In genomic region chr3:89962059-89962750, GRCm38 (mm10) we compare ENCODE assay signal across 8 mouse cellular contexts. TPM values are rescaled to one million over a fixed set of nuclear protein-coding genes. Genes with fewer than 3 reads are reported as not detected.
A peak's percentile ranks its signal among the peaks of the same experiment; 100 is the strongest.
DNase-seq lines count a peak whose midpoint lies in the region; ATAC-seq lines count a peak whose summit lies in the region.

No protein-coding gene starts in this region.

- peak overlapping the region; percentile 92 for H3K4me2 ChIP-seq in embryonic facial prominence, embryonic 11.5 days (ENCODE audit: low read depth, low read length)
- peak overlapping the region; percentile 98 for H3K4me2 ChIP-seq in heart, embryonic 12.5 days
- peak overlapping the region; percentile 91 for H3K4me2 ChIP-seq in midbrain, embryonic 14.5 days (ENCODE audit: low read length)

- H3K36me3 ChIP-seq in embryonic facial prominence, embryonic 11.5 days (replicated peaks; ENCODE audit: control insufficient read depth, insufficient read depth, low read depth, low read length), result peaks cover 7% of the 10 kb centered on the region
- H3K36me3 ChIP-seq in heart, embryonic 12.5 days, result peaks cover 25% of the 10 kb centered on the region
- peaks cover 43% of the 10 kb centered on the region for H3K36me3 ChIP-seq in limb, embryonic 10.5 days
- peaks cover 17% of the 10 kb centered on the region for H3K36me3 ChIP-seq in midbrain, embryonic 14.5 days (ENCODE audit: control insufficient read depth, insufficient read depth, low read length)

- H3K27ac ChIP-seq in embryonic facial prominence, embryonic 11.5 days (replicated peaks; ENCODE audit: low read depth, low read length), result peak overlapping the region; percentile 83
- peak overlapping the region; percentile 100 for H3K27ac ChIP-seq in heart, embryonic 12.5 days (ENCODE audit: poor library complexity, severe bottlenecking)
- peak overlapping the region; percentile 97 for H3K27ac ChIP-seq in limb, embryonic 10.5 days
- peak overlapping the region; percentile 93 for H3K27ac ChIP-seq in midbrain, embryonic 14.5 days (replicated peaks; ENCODE audit: low read depth, low read length)

- H3K9me3 ChIP-seq in embryonic facial prominence, embryonic 11.5 days (replicated peaks; ENCODE audit: control insufficient read depth, low read length), result no peaks in the 10 kb centered on the region
- H3K9me3 ChIP-seq in heart, embryonic 12.5 days (replicated peaks), result no peaks in the 10 kb centered on the region
- no peaks in the 10 kb centered on the region for H3K9me3 ChIP-seq in limb, embryonic 10.5 days (replicated peaks)
- H3K9me3 ChIP-seq in midbrain, embryonic 14.5 days (ENCODE audit: control insufficient read depth, low read length), result no peaks in the 10 kb centered on the region

- no peak for ATAC-seq in CD4-positive, CD25-positive, alpha-beta regulatory T cell, adult 4 months
- ATAC-seq in embryonic facial prominence, embryonic 11.5 days (replicated peaks; ENCODE audit: insufficient number of reproducible peaks, low FRiP score, low TSS enrichment, low read depth), result no peak
- ATAC-seq in heart, embryonic 12.5 days (ENCODE audit: insufficient number of reproducible peaks, low FRiP score), result no peak
- ATAC-seq in midbrain, embryonic 14.5 days (ENCODE audit: low FRiP score, low TSS enrichment), result no peak
- no peak for ATAC-seq in erythroid progenitor cell, adult 5-6 weeks (replicated peaks; ENCODE audit: low FRiP score, poor library complexity, severe bottlenecking)

- H3K9ac ChIP-seq in embryonic facial prominence, embryonic 11.5 days (replicated peaks; ENCODE audit: low read length), result peak overlapping the region; percentile 91
- H3K9ac ChIP-seq in heart, embryonic 12.5 days, result peak overlapping the region; percentile 99
- peak overlapping the region; percentile 84 for H3K9ac ChIP-seq in midbrain, embryonic 14.5 days (replicated peaks; ENCODE audit: low read length)

- peaks cover 9% of the 10 kb centered on the region for H3K4me1 ChIP-seq in embryonic facial prominence, embryonic 11.5 days (ENCODE audit: control insufficient read depth, insufficient read depth, low read length)
- H3K4me1 ChIP-seq in heart, embryonic 12.5 days (replicated peaks), result peaks cover 46% of the 10 kb centered on the region
- peaks cover 50% of the 10 kb centered on the region for H3K4me1 ChIP-seq in limb, embryonic 10.5 days
- peaks cover 44% of the 10 kb centered on the region for H3K4me1 ChIP-seq in midbrain, embryonic 14.5 days (ENCODE audit: control insufficient read depth, insufficient read depth, low read length)

- no peaks in the 10 kb centered on the region for H3K27me3 ChIP-seq in embryonic facial prominence, embryonic 11.5 days (ENCODE audit: control insufficient read depth, insufficient read depth, low read length)
- H3K27me3 ChIP-seq in heart, embryonic 12.5 days (replicated peaks), result no peaks in the 10 kb centered on the region
- H3K27me3 ChIP-seq in limb, embryonic 10.5 days (ENCODE audit: low read depth, poor library complexity, severe bottlenecking), result no peaks in the 10 kb centered on the region
- H3K27me3 ChIP-seq in midbrain, embryonic 14.5 days (ENCODE audit: control insufficient read depth, insufficient read depth, low read length), result no peaks in the 10 kb centered on the region

- peak overlapping the region; percentile 92 for H3K4me3 ChIP-seq in embryonic facial prominence, embryonic 11.5 days (ENCODE audit: low read depth, low read length)
- H3K4me3 ChIP-seq in heart, embryonic 12.5 days, result peak overlapping the region; percentile 93
- H3K4me3 ChIP-seq in limb, embryonic 10.5 days, result peak overlapping the region; percentile 98
- peak overlapping the region; percentile 97 for H3K4me3 ChIP-seq in midbrain, embryonic 14.5 days (replicated peaks; ENCODE audit: low read depth, low read length)

- DNase-seq in CD4-positive, CD25-positive, alpha-beta regulatory T cell, adult 2 months (ENCODE audit: low read depth, low spot score), result peak; percentile 20
- DNase-seq in 3134 (ENCODE audit: extremely low read depth, insufficient read length, low spot score), result peak; percentile 68
- DNase-seq in embryonic facial prominence, embryonic 11.5 days (ENCODE audit: low spot score), result peak; percentile 39
- DNase-seq in limb, embryonic 10.5 days (ENCODE audit: low spot score), result peak; percentile 52
- peak; percentile 35 for DNase-seq in midbrain, embryonic 14.5 days

- WGBS in embryonic facial prominence, embryonic 11.5 days, result 7% methylated on average over 14 of the region's 14 CpGs
- under 1% methylated on average over 14 of the region's 14 CpGs for WGBS in heart, embryonic 12.5 days
- 7% methylated on average over 14 of the region's 14 CpGs for WGBS in limb, embryonic 10.5 days
- 8% methylated on average over 14 of the region's 14 CpGs for WGBS in midbrain, embryonic 14.5 days

RNA-seq across cellular contexts. Expression of gene Atp8b2, which starts 1.1 kb away (rescaled TPM):
- polyA plus RNA-seq in CD4-positive, CD25-positive, alpha-beta regulatory T cell, adult 4 months (2017; shearing (Covaris generic)), result 10 to 100 TPM; 17.8 to 24.6 TPM
- 10.6 and 10.7 TPM in 2 replicates for polyA plus RNA-seq in embryonic facial prominence, embryonic 11.5 days (2014; fragmentation: Nextera tagmentation; extraction: Ambion mirVana)
- 20.0 and 20.8 TPM in 2 replicates for polyA plus RNA-seq in heart, embryonic 12.5 days (2016; fragmentation: Nextera tagmentation; extraction: Ambion mirVana)
- polyA plus RNA-seq in limb, embryonic 10.5 days (2016; fragmentation: Nextera tagmentation; extraction: Ambion mirVana), result 16.0 and 18.3 TPM in 2 replicates
- 13.6 and 14.7 TPM in 2 replicates for polyA plus RNA-seq in midbrain, embryonic 14.5 days (2014; fragmentation: Nextera tagmentation; extraction: Ambion mirVana)
- 1.8 TPM in 1 of 2 replicates, not detected in the other for total RNA-seq in erythroid progenitor cell, adult 5-6 weeks (2015; ENCODE audit: low replicate concordance)
- total RNA-seq in erythroid progenitor cell, adult 5-6 weeks (2017; ENCODE audit: low replicate concordance), result 1.2 and 2.1 TPM in 2 replicates

RNA-seq across cellular contexts. Expression of gene Hax1, which starts 36.4 kb away (rescaled TPM):
- 10 to 100 TPM; 69.2 to 70.3 TPM for polyA plus RNA-seq in CD4-positive, CD25-positive, alpha-beta regulatory T cell, adult 4 months (2017; shearing (Covaris generic))
- polyA plus RNA-seq in embryonic facial prominence, embryonic 11.5 days (2014; fragmentation: Nextera tagmentation; extraction: Ambion mirVana), result 201 and 207 TPM in 2 replicates
- 79.4 and 85.4 TPM in 2 replicates for polyA plus RNA-seq in heart, embryonic 12.5 days (2016; fragmentation: Nextera tagmentation; extraction: Ambion mirVana)
- polyA plus RNA-seq in limb, embryonic 10.5 days (2016; fragmentation: Nextera tagmentation; extraction: Ambion mirVana), result 308 and 315 TPM in 2 replicates
- 111 and 114 TPM in 2 replicates for polyA plus RNA-seq in midbrain, embryonic 14.5 days (2014; fragmentation: Nextera tagmentation; extraction: Ambion mirVana)
- 55.5 and 71.3 TPM in 2 replicates for total RNA-seq in erythroid progenitor cell, adult 5-6 weeks (2015; ENCODE audit: low replicate concordance)
- total RNA-seq in erythroid progenitor cell, adult 5-6 weeks (2017; ENCODE audit: low replicate concordance), result 41.2 and 68.0 TPM in 2 replicates

RNA-seq across cellular contexts. Expression of gene Il6ra, which starts 49.2 kb away (rescaled TPM):
- polyA plus RNA-seq in CD4-positive, CD25-positive, alpha-beta regulatory T cell, adult 4 months (2017; shearing (Covaris generic)), result 10 to 100 TPM; 18.3 to 20.4 TPM
- polyA plus RNA-seq in embryonic facial prominence, embryonic 11.5 days (2014; fragmentation: Nextera tagmentation; extraction: Ambion mirVana), result 0.15 and 0.21 TPM in 2 replicates
- 0.47 and 0.59 TPM in 2 replicates for polyA plus RNA-seq in heart, embryonic 12.5 days (2016; fragmentation: Nextera tagmentation; extraction: Ambion mirVana)
- polyA plus RNA-seq in limb, embryonic 10.5 days (2016; fragmentation: Nextera tagmentation; extraction: Ambion mirVana), result 0.25 and 0.38 TPM in 2 replicates
- polyA plus RNA-seq in midbrain, embryonic 14.5 days (2014; fragmentation: Nextera tagmentation; extraction: Ambion mirVana), result 0.27 and 0.66 TPM in 2 replicates
- total RNA-seq in erythroid progenitor cell, adult 5-6 weeks (2015; ENCODE audit: low replicate concordance), result 5.8 and 10.5 TPM in 2 replicates
- 0.90 and 2.3 TPM in 2 replicates for total RNA-seq in erythroid progenitor cell, adult 5-6 weeks (2017; ENCODE audit: low replicate concordance)

Comparison
In these comparisons a context has a peak if more than half of its experiments do, and no peak if none do; other contexts are left out.
1. RNA of gene Il6ra, which starts 49.2 kb away (polyA plus RNA-seq): 18.3 to 20.4 TPM in CD4-positive, CD25-positive, alpha-beta regulatory T cell, adult 4 months; 0.27 to 0.66 TPM in midbrain, embryonic 14.5 days, 0.47 to 0.59 TPM in heart, embryonic 12.5 days, 0.25 to 0.38 TPM in limb, embryonic 10.5 days and 0.15 to 0.21 TPM in embryonic facial prominence, embryonic 11.5 days; every median in the first group is over 10 times any median in the second.
2. Peak in every context shown above with its lines, with median percentiles within 50 percentile points of each other: DNase-seq, H3K27ac ChIP-seq, H3K4me2 ChIP-seq, H3K4me3 ChIP-seq and H3K9ac ChIP-seq.